Mouse (Mus musculus): ENCODE results near the gene Ncstn.

Ncstn gene

GRCm38 (mm10) chr1:172077981-172078380 is 4.6 kb downstream of the Ncstn start:
- in situ Hi-C loops (cut with MboI): loop anchor here (25.0 kb wide), 1 partner anchor 1191 kb away; the partner anchor contains the start of genes Dusp12 and Gm26620

- in situ Hi-C loops (cut with MboI): no loop called here
Observed at GRCm38 (mm10) chr1:172072604-172073003, 10.0 kb downstream of the Ncstn start.

GRCm38 (mm10) chr1:172071556-172071955 is 11.0 kb downstream of the Ncstn start:
- in situ Hi-C loops (cut with MboI): no loop called here

GRCm38 (mm10) chr1:172070227-172070626 is 12.4 kb downstream of the Ncstn start:
- in situ Hi-C loops (cut with MboI): no loop called here

GRCm38 (mm10) chr1:172064613-172065141 is 17.9 kb downstream of the Ncstn start:
- in situ Hi-C loops (cut with MboI): no loop called here

GRCm38 (mm10) chr1:172063291-172064023 is 19.1 kb downstream of the Ncstn start:
- in situ Hi-C loops (cut with MboI): no loop called here

GRCm38 (mm10) chr1:172062101-172062500 is 20.5 kb downstream of the Ncstn start:
- in situ Hi-C loops (cut with MboI): no loop called here

- in situ Hi-C loops (cut with MboI): no loop called here
Observed at GRCm38 (mm10) chr1:172061217-172061616, 21.4 kb downstream of the Ncstn start.

GRCm38 (mm10) chr1:172060659-172061058 is 21.9 kb downstream of the Ncstn start:
- in situ Hi-C loops (cut with MboI): no loop called here

- in situ Hi-C loops (cut with MboI): no loop called here
Observed at GRCm38 (mm10) chr1:172058874-172059273, 23.7 kb downstream of the Ncstn start.

GRCm38 (mm10) chr1:172058321-172058720 is 24.3 kb downstream of the Ncstn start:
- in situ Hi-C loops (cut with MboI): no loop called here

- in situ Hi-C loops (cut with MboI): no loop called here
Observed at GRCm38 (mm10) chr1:172057491-172057921, 25.1 kb downstream of the Ncstn start, which contains the start of gene Nhlh1. Gene Nhlh1, minus strand, starts transcription at chr1:172057573.

GRCm38 (mm10) chr1:172056251-172056650 is 26.3 kb downstream of the Ncstn start:
- in situ Hi-C loops (cut with MboI): no loop called here

- in situ Hi-C loops (cut with MboI): no loop called here
Observed at GRCm38 (mm10) chr1:172053541-172054440, 28.8 kb downstream of the Ncstn start.

GRCm38 (mm10) chr1:172052766-172053279 is 29.8 kb downstream of the Ncstn start:
- in situ Hi-C loops (cut with MboI): no loop called here

GRCm38 (mm10) chr1:172049131-172049782 is 33.3 kb downstream of the Ncstn start:
- in situ Hi-C loops (cut with MboI): no loop called here

- in situ Hi-C loops (cut with MboI): no loop called here
Observed at GRCm38 (mm10) chr1:172048241-172048734, 34.3 kb downstream of the Ncstn start.

GRCm38 (mm10) chr1:172046938-172047337 is 35.7 kb downstream of the Ncstn start:
- in situ Hi-C loops (cut with MboI): no loop called here

GRCm38 (mm10) chr1:172046410-172046809 is 36.2 kb downstream of the Ncstn start:
- in situ Hi-C loops (cut with MboI): no loop called here

- in situ Hi-C loops (cut with MboI): no loop called here
Observed at GRCm38 (mm10) chr1:172029914-172030313, 52.7 kb downstream of the Ncstn start.
